ENCODE assay signal across 9 mouse cellular contexts in genomic region chr11:45026674-45027073, GRCm38 (mm10).
DNase-seq lines count a peak whose midpoint lies in the region; ATAC-seq and TF ChIP-seq lines count a peak whose summit lies in the region.
"Had no signal": no experiment of that assay in that cellular context is flagged by ENCODE, and none has a peak within 500 bp of the region (broad histone marks: within the 10 kb centered on the region; RNA-seq: fewer than 3 reads in every experiment).

No protein-coding gene starts in this region.

- no peak for ATAC-seq in heart, embryonic 13.5 days (ENCODE audit: extremely low read depth, insufficient number of reproducible peaks, low FRiP score, low TSS enrichment)
- ATAC-seq in forebrain, postnatal 0 days: no peak
- ATAC-seq in midbrain, embryonic 12.5 days (ENCODE audit: low FRiP score, low read depth): peak; percentile 69
- no peak for ATAC-seq in erythroid progenitor cell, adult 5-6 weeks (replicated peaks; ENCODE audit: low FRiP score, poor library complexity, severe bottlenecking)

- peak overlapping the region; percentile 59 for H3K9ac ChIP-seq in heart, embryonic 13.5 days
- H3K9ac ChIP-seq in forebrain, postnatal 0 days: no peak overlapping the region
- 0 out of 2 replicates have a peak overlapping the region, but pooled peaks have one; percentile 31 for H3K9ac ChIP-seq in midbrain, embryonic 12.5 days (replicated peaks)
- H3K9ac ChIP-seq: liver, embryonic 13.5 days had no signal

- no peaks in the 10 kb centered on the region for H3K36me3 ChIP-seq in heart, embryonic 13.5 days
- no peaks in the 10 kb centered on the region for H3K36me3 ChIP-seq in forebrain, postnatal 0 days (ENCODE audit: insufficient read depth)
- no peaks in the 10 kb centered on the region for H3K36me3 ChIP-seq in midbrain, embryonic 12.5 days
- H3K36me3 ChIP-seq: liver, embryonic 13.5 days had no signal

- no peaks in the 10 kb centered on the region for H3K9me3 ChIP-seq in heart, embryonic 13.5 days
- no peaks in the 10 kb centered on the region for H3K9me3 ChIP-seq in forebrain, postnatal 0 days (ENCODE audit: low read length)
- H3K9me3 ChIP-seq in midbrain, embryonic 12.5 days: no peaks in the 10 kb centered on the region
- H3K9me3 ChIP-seq: liver, embryonic 13.5 days had no signal

- intact Hi-C loops in heart, postnatal 25 days (cut with DNase I): no loop called here
- intact Hi-C loops in left cerebral cortex, postnatal 36 days (cut with DNase I): no loop called here
- intact Hi-C loops in left cerebral cortex, postnatal 14 days (cut with DNase I): no loop called here

- TF ChIP-seq CTCF in forebrain, postnatal 0 days (IDR thresholded peaks at IDR 0.05; ENCODE audit: low read depth): no peak

- no peak for DNase-seq in heart, postnatal 25 days (ENCODE audit: low spot score)
- DNase-seq in embryo, embryonic 10 days (ENCODE audit: low spot score): peak; percentile 27
- no peak for DNase-seq in forebrain, postnatal 0 days
- DNase-seq in left cerebral cortex, postnatal 36 days (ENCODE audit: low spot score in 2 of 2): no peak
- DNase-seq in left cerebral cortex, postnatal 14 days (ENCODE audit: low spot score in 2 of 2): no peak
- DNase-seq: liver, embryonic 13.5 days had no signal

- H3K27ac ChIP-seq in heart, embryonic 13.5 days (replicated peaks): no peak overlapping the region
- H3K27ac ChIP-seq in forebrain, postnatal 0 days (ENCODE audit: low read depth, low read length): no peak overlapping the region
- H3K27ac ChIP-seq in midbrain, embryonic 12.5 days (replicated peaks): peak overlapping the region; percentile 72
- H3K27ac ChIP-seq: liver, embryonic 13.5 days had no signal

- H3K4me2 ChIP-seq in heart, embryonic 13.5 days: peak overlapping the region; percentile 45
- 0 out of 2 replicates have a peak overlapping the region, but pooled peaks have one; percentile 10 for H3K4me2 ChIP-seq in forebrain, postnatal 0 days (ENCODE audit: low read depth)
- peak overlapping the region; percentile 29 for H3K4me2 ChIP-seq in midbrain, embryonic 12.5 days (replicated peaks)
- H3K4me2 ChIP-seq: liver, embryonic 13.5 days had no signal

- H3K4me1 ChIP-seq in heart, embryonic 13.5 days: peaks cover 8% of the 10 kb centered on the region; the same call in 1 of the 2 replicates
- peaks cover 9% of the 10 kb centered on the region; the same call in 1 of the 2 replicates for H3K4me1 ChIP-seq in forebrain, postnatal 0 days (ENCODE audit: insufficient read depth)
- H3K4me1 ChIP-seq in midbrain, embryonic 12.5 days: peaks cover 15% of the 10 kb centered on the region
- H3K4me1 ChIP-seq: liver, embryonic 13.5 days had no signal

- WGBS in heart, embryonic 13.5 days: 21% methylated on average over 11 of the region's 11 CpGs
- WGBS in forebrain, postnatal 0 days: 8% methylated on average over 11 of the region's 11 CpGs
- WGBS in midbrain, embryonic 12.5 days: 11% methylated on average over 11 of the region's 11 CpGs

- no peak overlapping the region for H3K4me3 ChIP-seq in heart, embryonic 13.5 days
- no peak overlapping the region for H3K4me3 ChIP-seq in forebrain, postnatal 0 days (ENCODE audit: low read depth, low read length)
- H3K4me3 ChIP-seq in midbrain, embryonic 12.5 days: no peak overlapping the region
- H3K4me3 ChIP-seq: liver, embryonic 13.5 days had no signal

- no peaks in the 10 kb centered on the region for H3K27me3 ChIP-seq in heart, embryonic 13.5 days (replicated peaks)
- H3K27me3 ChIP-seq in forebrain, postnatal 0 days (ENCODE audit: insufficient read depth, low read length): no peaks in the 10 kb centered on the region
- H3K27me3 ChIP-seq in midbrain, embryonic 12.5 days: no peaks in the 10 kb centered on the region
- H3K27me3 ChIP-seq: liver, embryonic 13.5 days had no signal
